Mouse (Mus musculus): ENCODE results near the gene Nxnl2. TPM values are rescaled to one million over a fixed set of nuclear protein-coding genes. Genes with fewer than 3 reads are reported as not detected.

Nxnl2 gene
- not detected in 2 replicates for total RNA-seq (2017)

DNA sequence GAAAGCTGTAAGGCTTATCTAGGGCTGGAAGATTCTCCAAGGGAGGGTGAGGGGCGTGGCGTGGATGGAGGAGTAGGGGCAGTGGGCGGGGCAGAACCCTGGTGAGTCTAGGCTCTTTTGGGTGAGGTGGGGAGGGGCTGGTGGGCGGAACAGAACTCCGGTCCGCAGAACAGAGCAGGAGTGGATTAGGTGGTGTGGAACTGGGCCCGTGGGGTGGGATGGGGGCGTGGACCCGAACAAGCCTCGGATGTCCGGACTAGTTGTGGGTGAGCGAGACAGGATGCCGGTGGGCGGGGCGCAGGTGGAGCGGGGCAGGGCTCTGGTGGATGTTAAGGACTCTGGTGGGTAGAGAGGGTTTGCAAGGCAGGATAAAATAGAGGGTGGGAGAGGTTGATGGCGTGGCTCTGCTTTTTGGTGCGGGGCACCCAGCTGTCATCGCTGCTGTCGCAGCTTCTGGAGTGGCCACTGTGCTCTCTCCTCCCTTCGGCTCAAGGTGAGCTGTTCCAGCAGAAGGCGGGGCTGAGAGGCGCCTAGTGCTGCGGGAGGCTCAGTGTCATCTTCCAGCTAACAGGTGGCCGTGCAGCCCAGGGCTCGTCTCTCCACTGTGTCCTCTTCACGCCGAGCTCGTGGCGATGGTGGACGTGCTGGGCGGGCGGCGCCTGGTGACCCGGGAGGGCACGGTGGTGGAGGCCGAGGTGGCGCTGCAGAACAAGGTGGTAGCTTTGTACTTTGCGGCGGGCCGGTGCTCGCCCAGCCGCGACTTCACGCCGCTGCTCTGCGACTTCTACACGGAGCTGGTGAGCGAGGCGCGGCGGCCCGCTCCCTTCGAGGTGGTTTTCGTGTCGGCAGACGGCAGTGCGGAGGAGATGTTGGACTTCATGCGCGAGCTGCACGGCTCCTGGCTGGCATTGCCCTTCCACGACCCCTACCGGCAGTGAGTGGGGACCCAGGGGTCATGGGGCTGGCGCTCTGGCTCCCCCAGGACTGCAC, at the start of gene Nxnl2:
TSS of gene Nxnl2 (plus strand) at position 332 of the 990 bp plus-strand sequence.
- peak; percentile 67 for ATAC-seq (replicated peaks; ENCODE audit: low read depth, poor library complexity, severe bottlenecking)

GRCm38 (mm10) chr13:51121966-51122365, 48.9 kb upstream of the Nxnl2 start:
- no peak for ATAC-seq (replicated peaks; ENCODE audit: low read depth, poor library complexity, severe bottlenecking)

DNA sequence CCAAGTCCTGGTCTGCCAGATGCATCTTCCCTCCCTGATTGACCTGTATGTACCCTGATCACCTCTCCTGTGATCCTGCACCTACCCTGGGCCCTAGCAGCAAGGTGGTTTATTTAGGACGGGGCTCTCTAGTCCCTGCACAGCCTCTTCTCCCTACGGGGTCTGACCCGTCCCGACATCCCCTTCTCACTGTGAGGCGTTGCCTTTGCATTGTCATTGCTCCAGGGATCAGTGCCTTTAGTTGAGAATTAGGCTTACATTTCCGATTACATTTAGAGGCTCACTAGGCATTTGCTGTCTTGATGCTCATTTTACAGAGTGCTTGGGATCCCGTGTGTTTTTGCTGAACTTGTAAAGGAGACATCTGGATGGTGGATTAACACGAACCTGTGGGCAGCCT, 48.1 kb upstream of the Nxnl2 start:
- no peak for ATAC-seq (replicated peaks; ENCODE audit: low read depth, poor library complexity, severe bottlenecking)

DNA sequence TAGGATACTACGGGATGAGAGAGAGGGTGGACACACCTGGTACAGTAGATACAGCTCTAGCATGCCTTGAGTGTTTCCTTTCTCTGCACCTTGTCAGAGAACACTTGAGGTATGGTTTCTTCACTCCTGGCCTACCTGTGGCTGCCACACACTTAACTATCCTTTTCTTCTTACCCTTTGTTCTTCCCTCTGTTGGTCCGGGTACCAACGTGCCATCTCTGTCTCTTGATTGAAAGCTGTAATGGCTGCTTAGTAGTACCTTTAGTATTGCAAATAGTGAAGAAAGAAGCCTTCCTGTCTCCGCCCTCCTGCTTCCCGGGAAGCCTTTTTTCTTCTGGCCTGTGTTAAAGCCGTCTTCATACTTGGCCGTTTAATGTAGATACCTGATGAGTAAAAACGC, 45.5 kb upstream of the Nxnl2 start:
- ATAC-seq (replicated peaks; ENCODE audit: low read depth, poor library complexity, severe bottlenecking) = no peak

GRCm38 (mm10) chr13:51127906-51128305, 42.9 kb upstream of the Nxnl2 start:
- ATAC-seq (replicated peaks; ENCODE audit: low read depth, poor library complexity, severe bottlenecking) = peak; percentile 50

DNA sequence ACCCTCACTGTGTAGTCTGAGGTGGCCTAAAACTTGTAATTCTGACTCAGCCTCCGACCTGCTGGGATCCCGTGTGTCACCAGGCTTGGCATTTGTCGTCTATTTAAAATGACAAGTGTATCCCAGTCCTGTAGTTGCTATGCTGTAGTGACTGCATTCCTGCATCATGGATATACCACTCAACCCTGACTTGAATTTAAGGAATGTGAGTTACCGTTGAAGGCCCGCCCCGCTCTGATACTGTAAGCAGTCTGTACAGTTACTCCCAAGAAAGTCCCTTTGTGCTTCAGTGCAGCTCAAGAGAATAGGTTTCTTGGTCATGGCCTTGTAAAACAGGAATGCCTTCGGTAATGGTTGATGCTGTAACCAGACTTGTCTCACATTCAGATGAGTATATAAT, 42.4 kb upstream of the Nxnl2 start:
- no peak for ATAC-seq (replicated peaks; ENCODE audit: low read depth, poor library complexity, severe bottlenecking)

DNA sequence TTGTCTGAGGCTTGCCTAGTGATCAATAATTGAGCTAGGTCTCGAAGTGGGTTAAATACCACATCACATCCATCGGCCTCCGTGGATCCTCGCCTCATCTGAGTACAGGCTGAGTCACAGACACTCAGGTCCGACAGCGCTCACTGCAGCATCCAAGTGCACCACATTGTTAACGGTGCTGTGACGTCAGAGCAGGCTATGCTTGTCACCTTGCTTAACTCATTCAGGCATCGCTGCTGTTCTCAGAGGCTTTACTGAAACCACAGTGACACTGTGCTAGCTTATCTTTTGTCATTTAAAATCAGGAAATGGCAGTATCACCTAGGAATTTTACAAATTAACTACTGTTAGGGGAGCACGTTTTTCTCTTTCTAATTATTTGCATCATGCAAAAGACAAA, 39.6 kb upstream of the Nxnl2 start:
- ATAC-seq (replicated peaks; ENCODE audit: low read depth, poor library complexity, severe bottlenecking) = 0 out of 2 replicates have a peak, but pooled peaks have one; percentile 29

GRCm38 (mm10) chr13:51136315-51136714, 34.5 kb upstream of the Nxnl2 start:
- peak; percentile 86 for ATAC-seq (replicated peaks; ENCODE audit: low read depth, poor library complexity, severe bottlenecking)

- 0 out of 2 replicates have a peak, but pooled peaks have one; percentile 15 for ATAC-seq (replicated peaks; ENCODE audit: low read depth, poor library complexity, severe bottlenecking)
Measured at GRCm38 (mm10) chr13:51136996-51137701, 33.7 kb upstream of the Nxnl2 start.

DNA sequence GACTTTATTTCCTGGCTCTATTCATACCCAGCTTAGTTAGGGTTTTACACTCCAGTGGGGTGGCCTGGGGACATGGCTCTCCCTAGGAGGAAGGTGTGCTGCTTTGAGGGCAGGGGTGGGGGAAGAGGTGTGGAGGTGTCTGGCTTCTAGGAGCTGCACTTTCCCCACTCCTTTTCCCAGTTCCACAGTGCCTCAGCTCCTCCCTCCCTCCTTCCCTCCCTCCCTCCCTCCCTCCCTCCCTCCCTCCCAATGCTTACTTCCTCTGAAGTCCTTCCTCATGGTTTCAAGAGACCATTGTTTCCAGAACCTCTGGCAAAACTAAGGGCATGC, 33.2 kb upstream of the Nxnl2 start:
- ATAC-seq (replicated peaks; ENCODE audit: low read depth, poor library complexity, severe bottlenecking) = peak; percentile 20; the same call in 1 of the 2 replicates

- ATAC-seq (replicated peaks; ENCODE audit: low read depth, poor library complexity, severe bottlenecking) = no peak
Measured at GRCm38 (mm10) chr13:51147106-51147505, 23.7 kb upstream of the Nxnl2 start.

GRCm38 (mm10) chr13:51152966-51153669, 17.7 kb upstream of the Nxnl2 start:
- ATAC-seq (replicated peaks; ENCODE audit: low read depth, poor library complexity, severe bottlenecking) = no peak

DNA sequence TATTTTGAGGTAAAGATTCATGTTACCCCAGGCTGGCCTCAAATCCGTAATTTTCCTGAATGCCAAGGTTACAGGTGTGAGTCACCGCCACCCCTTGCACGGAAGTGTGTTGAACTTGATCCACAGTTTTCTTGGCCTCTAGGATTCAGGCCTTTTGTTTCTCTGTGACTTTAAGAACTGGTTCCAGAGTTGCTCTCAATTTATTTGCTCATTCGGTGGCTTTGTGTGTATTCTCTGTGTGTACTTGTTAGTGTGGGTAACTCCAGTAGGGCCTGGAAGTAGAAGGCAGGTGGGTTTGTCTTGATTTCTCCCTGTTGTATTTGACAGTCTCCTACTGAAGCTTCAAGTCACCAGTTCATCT, 17.2 kb upstream of the Nxnl2 start:
- ATAC-seq (replicated peaks; ENCODE audit: low read depth, poor library complexity, severe bottlenecking) = no peak

- ATAC-seq (replicated peaks; ENCODE audit: low read depth, poor library complexity, severe bottlenecking) = no peak
Measured at GRCm38 (mm10) chr13:51155178-51156013, 15.4 kb upstream of the Nxnl2 start.

DNA sequence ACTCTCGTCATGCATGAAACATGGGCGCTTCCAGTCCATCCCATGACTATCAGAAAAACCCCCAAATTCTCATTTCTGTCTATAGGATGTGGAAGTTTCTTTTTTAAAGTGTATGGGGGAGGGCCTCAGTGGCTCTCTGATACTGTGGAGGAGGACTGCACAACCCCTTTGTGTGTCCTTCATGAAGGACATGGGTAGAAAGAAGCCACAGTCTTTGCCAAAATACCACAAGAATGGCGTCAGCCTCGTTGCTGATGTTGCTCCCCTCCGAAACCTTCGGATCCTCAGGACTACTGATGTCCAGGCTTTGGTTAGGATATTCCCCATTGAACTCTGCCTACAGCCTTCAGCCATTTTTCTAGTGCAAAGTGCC, 14.8 kb upstream of the Nxnl2 start:
- no peak for ATAC-seq (replicated peaks; ENCODE audit: low read depth, poor library complexity, severe bottlenecking)

- ATAC-seq (replicated peaks; ENCODE audit: low read depth, poor library complexity, severe bottlenecking) = no peak
Measured at GRCm38 (mm10) chr13:51157291-51157690, 13.5 kb upstream of the Nxnl2 start.

- peak; percentile 60 for ATAC-seq (replicated peaks; ENCODE audit: low read depth, poor library complexity, severe bottlenecking)
Measured at GRCm38 (mm10) chr13:51161672-51162071, 9.2 kb upstream of the Nxnl2 start.

GRCm38 (mm10) chr13:51162246-51162645, 8.6 kb upstream of the Nxnl2 start:
- ATAC-seq (replicated peaks; ENCODE audit: low read depth, poor library complexity, severe bottlenecking) = no peak

GRCm38 (mm10) chr13:51166711-51167110, 4.1 kb upstream of the Nxnl2 start:
- ATAC-seq (replicated peaks; ENCODE audit: low read depth, poor library complexity, severe bottlenecking) = no peak

DNA sequence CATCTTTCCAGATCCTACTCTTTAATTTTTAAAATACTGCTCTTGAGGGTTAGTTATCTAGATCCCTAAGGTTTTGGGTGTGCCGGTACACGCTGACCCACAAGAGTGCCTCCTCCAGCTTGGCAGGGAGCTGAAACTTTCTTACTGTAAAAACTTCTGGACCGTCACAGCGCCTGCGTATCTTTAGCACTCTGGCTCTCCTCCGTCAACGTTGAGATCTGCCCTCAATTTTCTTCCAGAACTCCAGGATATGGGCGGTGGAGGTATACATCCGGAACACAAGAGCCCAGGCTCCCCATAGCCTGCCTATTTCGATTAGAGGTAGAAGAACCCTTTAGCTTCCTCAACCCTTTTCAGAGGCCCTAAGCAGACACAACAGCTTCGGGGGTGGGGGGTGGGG, 607 bp upstream of the Nxnl2 start:
- ATAC-seq (replicated peaks; ENCODE audit: low read depth, poor library complexity, severe bottlenecking) = no peak

All from common myeloid progenitor, adult 5-6 weeks (primary cell).